Comparison of ENCODE assay signal across 9 mouse cellular contexts in the genomic region with DNA sequence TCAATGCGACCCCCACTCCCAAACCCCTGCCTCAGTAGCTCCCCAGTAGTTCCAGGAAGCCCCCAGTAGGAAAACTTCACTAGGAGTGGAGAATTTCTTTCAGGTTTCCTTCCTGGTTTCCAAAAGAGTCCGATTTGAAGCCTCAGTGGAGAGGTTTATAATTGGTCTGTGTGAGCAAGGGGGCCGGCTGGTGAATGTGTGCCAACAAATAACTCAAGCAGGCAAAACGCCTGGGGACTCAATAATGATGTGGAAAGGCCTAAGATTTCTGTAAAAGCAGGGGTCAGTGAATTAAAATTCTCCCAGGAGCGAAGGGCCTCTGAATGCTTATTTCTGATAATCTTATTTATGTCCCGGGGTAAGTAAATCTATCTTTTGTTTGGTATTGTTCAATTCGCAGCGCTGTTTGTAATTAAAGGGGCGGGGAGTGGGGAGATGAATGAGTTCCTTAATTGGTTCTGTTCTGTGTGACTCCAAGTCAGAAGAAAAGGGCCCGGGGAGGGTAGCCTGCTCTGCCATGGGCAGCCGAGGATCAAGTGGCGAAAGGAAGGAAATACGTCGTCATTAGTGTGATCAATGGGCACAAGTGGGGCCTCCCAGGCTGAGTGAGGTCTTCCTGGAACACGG. TPM values are rescaled to one million over a fixed set of nuclear protein-coding genes. Genes with fewer than 3 reads are reported as not detected.
DNase-seq lines count a peak whose midpoint lies in the region; ATAC-seq lines count a peak whose summit lies in the region.
"Had no signal": no experiment of that assay in that cellular context is flagged by ENCODE, and none has a peak within 500 bp of the region (broad histone marks: within the 10 kb centered on the region; RNA-seq: fewer than 3 reads in every experiment).

No protein-coding gene starts in this region.

- peak; percentile 48 to 51 for DNase-seq in cerebellum, postnatal 10 days
- no peak for DNase-seq in cerebellum, adult 18-20 months
- peak; percentile 63 for DNase-seq in embryonic facial prominence, embryonic 10.5 days (ENCODE audit: low spot score)
- DNase-seq in midbrain, embryonic 14.5 days: peak; percentile 83
- no peak for DNase-seq in adipocyte (ENCODE audit: low spot score)
- no peak for DNase-seq in frontal cortex, adult 2 months (ENCODE audit: extremely low spot score in 1 of 2, low spot score in 1 of 2)

- H3K4me3 ChIP-seq in embryonic facial prominence, embryonic 10.5 days: peak overlapping the region; percentile 41
- H3K4me3 ChIP-seq in hindbrain, embryonic 13.5 days: peak overlapping the region; percentile 19
- H3K4me3 ChIP-seq in midbrain, embryonic 14.5 days (replicated peaks; ENCODE audit: low read depth, low read length): 0 out of 2 replicates have a peak overlapping the region, but pooled peaks have one; percentile 7

- H3K4me2 ChIP-seq in hindbrain, embryonic 13.5 days: peak overlapping the region; percentile 40
- H3K4me2 ChIP-seq in midbrain, embryonic 14.5 days (ENCODE audit: low read length): peak overlapping the region; percentile 43

- H3K36me3 ChIP-seq in embryonic facial prominence, embryonic 10.5 days (replicated peaks): no peaks in the 10 kb centered on the region
- H3K36me3 ChIP-seq in hindbrain, embryonic 13.5 days: no peaks in the 10 kb centered on the region
- no peaks in the 10 kb centered on the region for H3K36me3 ChIP-seq in midbrain, embryonic 14.5 days (ENCODE audit: control insufficient read depth, insufficient read depth, low read length)

- 25% methylated on average over 15 of the region's 15 CpGs for WGBS in embryonic facial prominence, embryonic 10.5 days
- WGBS in hindbrain, embryonic 13.5 days: 19% methylated on average over 15 of the region's 15 CpGs
- WGBS in midbrain, embryonic 14.5 days: 10% methylated on average over 15 of the region's 15 CpGs

- peak overlapping the region; percentile 52 for H3K27ac ChIP-seq in embryonic facial prominence, embryonic 10.5 days (replicated peaks)
- H3K27ac ChIP-seq in hindbrain, embryonic 13.5 days: peak overlapping the region; percentile 82
- H3K27ac ChIP-seq in midbrain, embryonic 14.5 days (replicated peaks; ENCODE audit: low read depth, low read length): peak overlapping the region; percentile 63
- H3K27ac ChIP-seq: liver, embryonic 14.5 days had no signal

- peak overlapping the region; percentile 19 for H3K9ac ChIP-seq in hindbrain, embryonic 13.5 days
- H3K9ac ChIP-seq in midbrain, embryonic 14.5 days (replicated peaks; ENCODE audit: low read length): peak overlapping the region; percentile 27; the same call in 1 of the 2 replicates
- H3K9ac ChIP-seq: liver, embryonic 14.5 days had no signal

- H3K4me1 ChIP-seq in embryonic facial prominence, embryonic 10.5 days: peaks cover 19% of the 10 kb centered on the region
- peaks cover 34% of the 10 kb centered on the region for H3K4me1 ChIP-seq in hindbrain, embryonic 13.5 days (replicated peaks)
- H3K4me1 ChIP-seq in midbrain, embryonic 14.5 days (ENCODE audit: control insufficient read depth, insufficient read depth, low read length): peaks cover 10% of the 10 kb centered on the region; the same call in 1 of the 2 replicates

- ATAC-seq in hindbrain, embryonic 13.5 days (ENCODE audit: low FRiP score): peak; percentile 65
- peak; percentile 46; the same call in 1 of the 2 replicates for ATAC-seq in midbrain, embryonic 14.5 days (ENCODE audit: low FRiP score, low TSS enrichment)
- ATAC-seq in inflammation-experienced regulatory T-cells, adult 6 months: no peak

- peaks cover 40% of the 10 kb centered on the region for H3K27me3 ChIP-seq in embryonic facial prominence, embryonic 10.5 days (replicated peaks; ENCODE audit: low read depth, poor library complexity, severe bottlenecking)
- peaks cover 9% of the 10 kb centered on the region; the same call in 1 of the 2 replicates for H3K27me3 ChIP-seq in hindbrain, embryonic 13.5 days
- H3K27me3 ChIP-seq in midbrain, embryonic 14.5 days (ENCODE audit: control insufficient read depth, insufficient read depth, low read length): no peaks in the 10 kb centered on the region

- H3K9me3 ChIP-seq in embryonic facial prominence, embryonic 10.5 days: no peaks in the 10 kb centered on the region
- H3K9me3 ChIP-seq in hindbrain, embryonic 13.5 days: no peaks in the 10 kb centered on the region
- no peaks in the 10 kb centered on the region for H3K9me3 ChIP-seq in midbrain, embryonic 14.5 days (ENCODE audit: control insufficient read depth, low read length)

RNA-seq across cellular contexts. Expression of a gene that starts 23.4 kb away (rescaled TPM):
- 0.59 and 0.60 TPM in 2 replicates for polyA plus RNA-seq in embryonic facial prominence, embryonic 10.5 days (2016; fragmentation: Nextera tagmentation; extraction: Ambion mirVana)
- 2.4 and 2.6 TPM in 2 replicates for polyA plus RNA-seq in hindbrain, embryonic 13.5 days (2015; fragmentation: Nextera tagmentation; extraction: Ambion mirVana)
- 2.3 and 2.9 TPM in 2 replicates for polyA plus RNA-seq in midbrain, embryonic 14.5 days (2014; fragmentation: Nextera tagmentation; extraction: Ambion mirVana)
- 0.60 and 0.67 TPM in 2 replicates for polyA plus RNA-seq in frontal cortex, adult 2 months (2012; rRNA removed)
- under 1 TPM in 1 of 3 experiments, not detected in 2; 0.12 TPM for polyA plus RNA-seq in inflammation-experienced regulatory T-cells, adult 6 months (2017; shearing (Covaris generic))

Comparison
In these comparisons a context has a peak if more than half of its experiments do, and no peak if none do; other contexts are left out.
1. DNase-seq: peak in cerebellum, postnatal 10 days (2 of 2), embryonic facial prominence, embryonic 10.5 days (single experiment) and midbrain, embryonic 14.5 days (single experiment); none in cerebellum, adult 18-20 months (0 of 2), adipocyte (single experiment) and frontal cortex, adult 2 months (0 of 2).
2. Peak in every context shown above with its lines, with median percentiles within 50 percentile points of each other: H3K27ac ChIP-seq and H3K4me3 ChIP-seq.